Mouse (Mus musculus): Measurements from ENCODE around the gene Rnf114.

Gene Rnf114

DNA sequence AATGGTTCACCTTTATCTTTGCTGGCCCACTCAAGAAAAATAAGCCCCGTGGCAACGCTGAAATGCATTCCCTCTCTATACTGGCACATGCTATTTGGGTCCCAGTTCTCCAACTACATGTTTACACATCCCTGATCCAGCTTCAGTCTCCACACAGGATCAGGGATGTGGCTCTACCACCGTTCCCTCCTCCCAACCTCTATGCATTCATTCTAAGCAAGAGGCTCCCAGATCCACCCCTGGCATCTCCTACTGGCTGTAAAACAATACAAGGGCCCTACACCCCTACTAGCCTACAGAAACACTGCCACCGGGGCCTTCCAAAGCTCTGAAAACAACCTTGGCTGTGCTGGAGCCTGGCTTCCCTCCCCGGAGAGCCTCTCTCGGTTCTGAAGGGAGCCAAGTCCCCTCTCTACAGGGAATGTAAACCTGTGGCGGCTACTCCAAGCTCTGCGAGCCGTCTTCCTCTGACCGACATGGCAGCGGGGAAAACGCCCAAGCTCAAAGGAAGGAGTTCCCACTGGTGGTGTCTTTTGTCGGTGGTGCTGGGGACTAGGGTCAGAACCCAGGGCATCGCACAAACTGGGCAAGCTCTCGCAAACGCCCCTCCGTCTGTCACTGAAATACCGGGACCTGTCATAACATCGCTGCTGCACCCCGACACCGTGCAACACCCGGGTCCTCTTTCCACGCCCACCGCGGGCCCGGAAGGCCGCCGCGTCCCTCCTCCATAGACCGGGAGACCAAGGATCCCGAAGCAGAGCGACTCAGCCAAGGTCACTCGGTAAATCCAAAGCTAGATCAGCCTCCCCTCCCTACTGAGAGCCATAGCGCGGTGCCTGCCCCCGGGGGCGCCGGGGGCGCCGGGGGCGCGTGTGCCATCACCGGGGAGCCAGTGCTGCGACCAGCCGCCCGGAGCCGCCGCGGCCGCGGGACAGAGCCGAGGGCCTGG, at the start of gene Rnf114:
TSS of gene Rnf114 (plus strand) at position 889 of the 952 bp plus-strand sequence.
- peak; percentile 39 for DNase-seq

DNA sequence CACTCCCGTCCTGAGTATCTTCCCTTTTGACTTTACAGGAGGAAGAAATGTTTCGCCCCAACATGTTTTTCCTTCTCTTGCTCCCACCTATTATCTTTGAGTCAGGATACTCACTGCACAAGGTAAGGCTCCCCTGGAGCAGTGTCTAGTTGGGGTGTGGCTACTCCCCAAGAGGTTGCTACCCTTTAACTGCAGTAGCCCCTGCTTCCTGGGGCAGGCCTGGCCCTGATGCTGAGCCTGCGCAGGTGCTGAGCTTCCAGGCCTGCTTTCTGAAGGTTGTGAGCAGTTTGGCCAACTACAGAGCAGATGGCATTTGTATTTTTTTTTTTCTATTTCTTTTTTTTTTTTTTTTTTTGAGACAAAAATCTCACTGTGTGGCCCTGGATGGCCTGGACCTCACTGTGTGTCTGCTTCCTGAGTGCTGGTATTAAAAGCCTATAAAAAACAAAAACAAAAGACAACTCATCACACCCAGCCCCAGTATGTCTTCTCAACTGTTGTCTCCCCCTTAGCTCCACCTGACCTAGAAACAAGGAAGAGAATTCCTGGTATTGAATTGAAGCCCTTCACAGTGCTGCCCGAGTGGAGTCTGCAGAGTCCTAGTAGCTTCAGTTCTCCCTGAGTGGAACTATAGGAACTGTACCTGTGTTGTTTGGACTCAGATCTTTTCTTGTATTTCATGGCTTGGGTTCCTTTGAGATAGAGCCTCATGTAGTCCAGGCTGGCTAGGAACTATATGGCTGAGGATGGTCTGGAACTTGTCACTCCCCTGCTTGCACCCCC, 48.8 kb upstream of the Rnf114 start:
- DNase-seq: no peak

DNA sequence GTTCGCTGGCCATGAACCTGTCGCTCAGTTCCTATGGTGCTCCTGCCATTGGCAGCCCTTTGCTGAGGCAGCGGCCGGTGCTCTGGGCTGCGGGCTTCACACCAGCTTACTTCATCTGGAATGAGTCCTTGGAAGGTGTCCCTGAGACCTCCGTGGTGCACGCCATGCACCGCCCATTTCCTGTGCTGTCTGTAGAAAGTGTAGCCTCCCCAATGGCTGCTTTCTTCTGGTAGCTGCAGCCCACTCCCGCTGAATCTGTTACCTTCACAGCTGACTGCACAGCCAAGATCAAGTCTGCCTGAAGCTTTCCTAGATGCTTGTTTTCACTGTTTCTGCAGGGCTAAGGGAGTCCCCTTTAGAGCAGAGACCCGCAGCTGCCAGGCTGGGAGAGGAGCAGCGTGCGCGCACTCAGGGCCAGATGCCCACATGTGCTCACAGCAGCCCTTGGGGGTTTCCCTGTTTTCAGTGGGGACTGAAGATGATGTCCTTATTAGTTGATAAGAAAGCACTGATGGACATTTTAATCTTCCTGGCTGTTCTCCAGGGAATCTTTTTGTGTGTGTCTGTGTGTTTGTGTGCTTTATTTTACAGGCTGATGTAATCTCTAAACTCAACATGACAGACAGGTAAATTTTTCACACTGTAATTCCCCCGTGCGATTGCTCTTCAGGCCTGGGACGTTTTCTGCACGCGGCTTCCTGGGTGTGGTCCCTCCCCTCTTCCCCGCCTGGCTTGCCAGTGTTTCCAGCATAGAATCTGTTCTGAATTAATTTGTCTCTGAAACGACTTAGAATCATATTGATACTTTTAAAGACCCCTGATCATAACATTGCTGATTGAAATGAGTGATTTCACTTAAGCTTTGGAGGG, 46.3 kb upstream of the Rnf114 start:
- DNase-seq: no peak

DNA sequence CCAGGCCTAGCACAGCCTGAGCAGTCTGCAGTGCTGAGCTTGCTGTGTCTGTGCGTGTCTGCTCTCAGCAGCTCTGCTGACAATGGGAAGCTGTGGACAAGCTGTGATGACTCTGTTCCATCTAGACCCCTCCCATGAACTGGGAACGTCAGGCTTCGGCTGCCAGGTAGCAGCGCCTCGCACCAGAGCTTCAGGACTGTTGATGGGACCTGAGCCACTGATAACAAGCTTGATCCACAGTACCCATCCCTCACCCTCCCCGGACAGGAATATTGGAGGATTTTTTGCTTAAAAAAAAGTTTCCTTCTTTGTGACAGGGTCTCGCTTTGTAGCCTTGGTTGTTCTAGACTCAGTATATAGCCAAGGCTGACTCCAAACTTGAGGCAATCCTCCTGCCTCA, 45.2 kb upstream of the Rnf114 start:
- DNase-seq: no peak

DNA sequence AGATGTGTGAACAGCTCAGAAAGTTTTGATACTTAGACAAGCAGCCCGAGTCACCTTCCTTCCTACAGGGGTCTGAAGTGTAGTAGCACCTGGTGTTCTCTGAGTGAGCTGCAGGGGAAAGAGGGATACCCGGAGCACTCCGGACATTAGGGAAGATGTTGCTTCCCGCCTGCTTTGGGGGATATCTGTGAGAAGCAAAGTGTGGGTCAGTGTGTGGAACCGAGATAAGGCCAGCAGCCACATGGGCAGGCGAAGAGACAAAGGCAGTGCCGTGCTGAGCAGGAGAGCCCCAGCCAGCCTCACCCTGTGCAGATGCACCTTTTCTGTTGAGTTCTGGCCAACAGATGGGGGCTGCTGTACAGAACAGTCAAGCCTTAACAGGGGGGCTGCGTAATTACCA, 44.8 kb upstream of the Rnf114 start:
- no peak for DNase-seq

DNA sequence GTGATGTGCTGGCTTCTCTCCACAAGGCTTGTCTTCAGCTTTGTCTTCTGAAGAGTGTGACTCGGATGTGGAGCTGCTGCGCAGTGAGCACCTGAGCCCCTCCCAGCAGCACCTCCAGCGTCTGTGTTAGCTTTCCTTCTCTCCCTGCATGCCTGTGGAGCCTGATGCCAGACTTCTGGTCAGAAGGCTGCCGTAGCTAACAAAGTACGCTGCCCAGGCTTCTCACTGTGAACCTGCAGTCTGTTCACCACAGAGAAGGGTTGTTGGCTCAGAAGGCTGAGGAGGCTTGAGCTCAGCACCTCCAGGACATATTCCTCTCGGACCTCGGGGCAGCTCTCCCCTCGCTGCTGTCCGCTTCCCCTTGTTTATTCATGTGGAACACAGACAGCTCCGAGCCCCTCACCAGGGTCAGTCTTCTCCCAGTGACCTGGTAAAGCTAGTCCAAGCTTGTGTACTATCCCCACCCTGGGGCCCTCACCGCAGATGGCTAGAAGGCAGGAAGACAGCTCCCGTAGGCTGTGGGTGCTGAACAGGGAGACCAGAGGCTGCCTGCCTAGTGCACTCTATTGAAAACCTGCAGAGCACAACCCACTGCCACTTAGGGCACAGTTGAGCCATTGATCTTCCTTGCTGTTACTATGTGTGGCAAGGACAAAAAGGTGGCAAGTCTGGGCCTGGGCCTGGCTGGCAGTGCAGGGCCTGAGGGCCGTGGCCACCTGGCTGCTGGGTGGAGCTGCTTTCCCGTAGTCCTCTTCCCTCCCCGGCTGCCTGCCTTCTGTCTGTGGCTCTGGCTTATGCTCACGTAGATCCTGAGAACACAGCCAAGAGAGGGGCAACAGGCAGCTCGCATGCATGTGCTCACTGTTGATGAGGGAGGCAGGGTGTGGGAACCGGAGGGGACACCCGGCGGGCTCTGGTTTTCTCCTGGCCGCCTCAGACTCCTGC, 42.8 kb upstream of the Rnf114 start:
- DNase-seq: no peak

DNA sequence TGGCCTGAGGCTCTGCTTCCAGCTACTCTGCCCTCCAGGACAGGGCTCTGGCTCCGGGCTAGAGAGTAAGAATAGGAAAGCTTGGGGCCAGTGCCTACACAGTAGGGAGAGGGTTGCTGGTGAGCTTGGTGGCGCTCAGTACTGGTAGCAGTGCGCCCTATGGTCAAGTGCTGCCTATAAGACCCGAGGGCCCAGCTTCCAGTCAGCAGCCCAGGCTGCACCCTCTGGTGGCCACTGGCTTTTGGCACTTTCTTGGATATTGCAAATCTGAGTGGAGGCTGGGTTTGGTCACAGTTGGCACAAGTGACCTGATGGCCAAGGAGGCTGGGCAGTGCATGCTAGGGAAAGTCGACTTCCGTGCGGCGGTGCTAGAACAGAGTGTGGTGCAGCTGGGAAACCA, 41.8 kb upstream of the Rnf114 start:
- DNase-seq: no peak

DNA sequence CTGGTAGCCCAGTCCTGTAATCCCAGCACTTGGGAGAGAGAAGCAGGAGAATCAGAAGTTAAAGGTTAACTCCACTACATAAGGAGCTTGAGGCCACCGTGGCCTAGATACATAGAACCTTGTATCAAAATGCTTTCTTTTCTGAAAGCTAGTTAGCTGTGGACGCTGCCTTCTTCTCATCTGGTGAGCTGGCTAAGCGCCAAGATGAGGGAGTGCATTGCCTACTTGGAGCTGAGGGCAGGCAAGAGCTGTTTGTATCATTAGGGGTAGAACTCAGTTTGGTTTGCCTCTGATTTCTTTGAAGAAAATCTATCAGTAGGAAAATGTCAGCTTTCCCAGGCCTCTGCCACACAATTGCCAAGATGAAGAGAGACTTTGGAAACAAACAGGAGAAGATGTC, 38.6 kb upstream of the Rnf114 start:
- DNase-seq: no peak

DNA sequence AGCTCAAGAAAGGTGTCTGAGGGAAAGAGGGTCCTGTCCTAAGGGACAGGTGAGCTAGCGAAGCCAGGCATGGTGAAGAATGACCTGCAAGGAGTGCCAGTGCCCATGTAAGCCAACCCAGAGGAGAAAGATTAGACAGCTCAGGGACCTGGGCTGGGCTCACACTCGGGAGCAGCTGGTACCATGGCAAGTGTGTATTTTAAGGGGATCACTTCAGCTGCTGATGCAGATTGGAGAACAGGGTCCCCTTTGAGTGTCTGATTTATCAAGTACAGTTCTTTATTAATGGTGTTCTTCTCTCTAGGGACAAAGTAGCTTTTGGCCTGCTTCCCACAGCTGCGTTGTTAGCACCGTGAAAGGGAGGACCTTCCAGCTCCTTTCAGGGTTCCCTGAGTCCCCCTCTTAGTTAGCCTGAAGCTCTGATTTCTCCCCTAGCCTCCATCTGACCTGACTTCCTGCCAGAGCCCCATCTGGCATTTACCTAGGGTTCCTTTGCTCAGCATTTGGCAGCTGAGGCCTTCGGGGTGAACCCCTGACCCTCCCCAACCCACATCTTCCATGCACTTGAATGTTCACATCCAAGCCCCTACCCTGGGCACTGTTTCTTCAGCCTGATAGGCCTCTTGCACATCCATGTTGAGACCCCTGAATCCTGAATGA, 36.0 kb upstream of the Rnf114 start:
- no peak for DNase-seq

DNA sequence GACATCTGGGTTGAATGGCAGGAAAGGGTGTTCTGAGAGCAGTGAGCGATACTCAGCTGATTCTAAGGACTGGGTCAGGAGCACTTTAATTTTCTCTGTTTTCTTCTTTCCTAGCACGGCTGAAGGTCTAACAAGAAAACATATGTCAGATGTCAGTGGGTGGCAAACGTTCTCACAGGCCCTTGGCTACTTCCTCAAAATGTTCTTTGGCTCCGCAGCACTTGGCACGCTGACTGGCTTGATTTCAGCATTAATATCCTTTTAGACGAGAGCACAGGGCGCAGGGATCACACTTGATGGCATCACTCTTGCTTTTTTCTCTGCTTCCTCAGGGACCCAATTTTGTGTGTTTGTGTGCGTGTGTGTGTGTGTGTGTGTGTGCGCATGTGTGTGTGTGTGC, 35.2 kb upstream of the Rnf114 start:
- DNase-seq: no peak

DNA sequence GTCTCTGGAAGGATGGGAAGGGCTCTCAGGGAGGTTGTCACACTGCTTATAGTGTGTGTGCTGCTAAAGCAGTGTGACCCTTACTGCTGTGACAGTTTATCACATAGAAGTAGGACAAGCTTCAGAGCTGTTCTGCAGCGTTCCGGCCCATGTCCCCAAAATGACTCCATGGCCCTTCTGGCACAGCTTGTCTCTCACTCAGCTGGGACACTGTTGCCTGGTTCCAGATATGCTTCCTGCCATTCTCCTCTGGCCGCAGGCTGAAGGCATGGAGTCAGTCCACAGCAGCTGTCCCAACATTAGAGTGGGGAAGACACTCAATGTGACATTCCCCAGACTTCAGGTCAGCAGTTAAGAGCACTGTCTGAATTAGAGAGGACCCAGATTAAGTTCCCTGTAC, 33.9 kb upstream of the Rnf114 start:
- DNase-seq: no peak

DNA sequence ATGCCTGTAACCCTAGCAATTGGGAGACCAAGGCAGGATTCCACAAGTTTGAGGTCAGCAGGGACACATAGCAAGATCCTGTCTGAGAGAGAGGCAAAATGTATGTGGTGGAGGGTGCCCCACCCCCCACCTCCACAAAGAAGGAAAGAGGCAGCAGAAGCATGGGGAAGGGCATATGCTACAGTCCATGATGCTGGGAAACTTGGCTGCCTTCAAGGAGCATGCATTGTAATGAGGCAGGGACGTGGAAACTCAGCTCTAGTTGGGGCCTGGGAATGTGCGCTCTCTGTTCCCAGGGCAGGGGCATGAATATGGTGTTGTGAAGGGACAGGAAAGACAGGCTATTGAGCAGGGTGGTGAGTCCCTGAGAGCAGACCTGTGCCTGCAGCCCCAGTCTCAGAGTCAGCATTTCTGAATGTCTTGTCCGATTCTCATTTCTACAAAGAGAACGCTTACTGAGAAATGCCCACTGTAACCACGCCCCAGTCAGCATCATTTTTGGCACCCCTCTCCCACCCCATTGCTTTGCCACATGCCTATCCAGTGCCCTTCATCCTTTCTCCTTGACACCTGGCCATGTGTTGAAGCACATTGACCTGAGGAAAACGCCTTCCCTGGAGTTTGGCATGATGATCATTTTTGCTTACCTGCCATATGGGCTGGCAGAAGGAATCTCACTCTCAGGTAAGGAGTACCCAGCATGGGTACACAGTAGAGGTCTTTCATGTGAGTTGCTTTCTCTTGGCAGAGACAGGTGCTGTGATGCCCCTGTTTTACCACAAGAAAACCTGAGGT, 33.2 kb upstream of the Rnf114 start:
- no peak for DNase-seq

DNA sequence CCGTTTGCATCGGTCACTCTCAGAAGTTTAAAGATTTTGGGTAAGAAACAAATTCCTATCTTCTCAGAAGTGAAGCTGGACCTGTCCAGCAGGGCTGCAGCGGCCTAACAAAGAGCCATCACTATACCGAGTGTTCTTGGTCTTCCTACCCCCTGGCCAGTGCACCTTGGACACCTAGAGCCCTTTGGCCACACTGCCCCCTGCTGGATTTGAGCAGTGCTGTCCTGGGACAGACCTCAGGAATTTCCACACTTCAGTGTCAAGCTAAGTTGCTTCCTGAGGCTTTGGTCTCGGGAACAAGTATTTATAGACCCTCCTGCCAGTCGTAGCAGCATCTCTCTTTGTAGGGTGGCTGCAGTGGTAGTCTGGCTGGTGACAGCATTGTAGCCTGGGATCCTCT, 29.5 kb upstream of the Rnf114 start:
- peak; percentile 68 for DNase-seq

DNA sequence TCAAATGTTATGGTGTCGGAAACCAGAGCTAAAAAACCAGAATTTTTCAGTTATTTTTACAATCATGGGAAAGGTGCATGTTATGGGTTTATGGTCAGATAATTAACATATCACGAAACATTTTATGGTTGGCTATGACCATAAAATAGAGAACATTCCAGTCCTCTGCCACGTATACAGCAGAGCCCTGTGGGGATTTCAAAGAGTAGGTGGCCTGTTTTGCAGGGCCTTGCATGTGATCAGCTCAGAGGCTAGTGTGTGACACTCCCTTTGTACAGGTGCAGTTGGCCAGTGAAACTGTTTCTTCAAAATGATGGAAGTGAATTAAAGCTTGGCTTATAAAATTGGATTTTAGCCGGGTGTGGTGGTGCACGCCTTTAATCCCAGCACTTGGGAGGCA, 28.6 kb upstream of the Rnf114 start:
- DNase-seq: no peak

DNA sequence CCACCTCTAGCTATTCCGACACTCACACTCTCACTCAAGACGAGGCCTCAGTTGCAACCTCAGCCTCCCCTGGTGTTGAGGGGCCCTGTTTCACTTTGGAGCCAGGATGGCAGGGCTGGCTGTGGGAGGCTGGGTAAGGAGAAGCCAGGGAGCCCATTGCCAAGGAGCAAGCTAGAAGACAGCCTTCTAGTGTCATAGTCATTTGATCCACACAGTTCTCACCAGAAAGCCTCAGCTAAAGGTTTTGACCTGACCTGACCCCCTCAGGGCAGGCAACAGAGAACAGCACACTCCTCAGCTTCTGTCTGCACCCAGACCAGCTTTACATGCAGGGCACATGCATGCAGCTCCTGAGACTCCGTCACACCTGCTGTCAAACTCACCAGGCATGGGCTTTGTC, 26.5 kb upstream of the Rnf114 start:
- no peak for DNase-seq

DNA sequence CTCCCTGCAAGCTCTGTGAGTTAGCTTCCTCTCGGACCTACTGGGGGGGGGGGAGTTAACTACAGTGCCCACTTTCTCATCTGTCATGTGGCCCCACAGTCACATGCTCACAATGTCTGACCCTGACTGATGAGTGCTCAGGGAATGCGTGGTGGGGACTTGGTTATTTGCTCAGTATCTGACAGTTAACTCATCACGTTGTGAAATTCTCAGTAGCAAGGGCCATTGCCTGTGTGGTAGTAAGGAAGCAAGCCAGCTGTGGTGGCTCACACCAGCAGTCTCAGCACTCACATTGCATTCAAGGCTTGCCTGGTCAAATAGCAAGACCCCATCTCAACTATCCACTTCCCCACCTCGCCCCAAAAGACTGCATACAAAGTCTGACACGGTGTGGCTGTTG, 25.2 kb upstream of the Rnf114 start:
- DNase-seq: no peak

DNA sequence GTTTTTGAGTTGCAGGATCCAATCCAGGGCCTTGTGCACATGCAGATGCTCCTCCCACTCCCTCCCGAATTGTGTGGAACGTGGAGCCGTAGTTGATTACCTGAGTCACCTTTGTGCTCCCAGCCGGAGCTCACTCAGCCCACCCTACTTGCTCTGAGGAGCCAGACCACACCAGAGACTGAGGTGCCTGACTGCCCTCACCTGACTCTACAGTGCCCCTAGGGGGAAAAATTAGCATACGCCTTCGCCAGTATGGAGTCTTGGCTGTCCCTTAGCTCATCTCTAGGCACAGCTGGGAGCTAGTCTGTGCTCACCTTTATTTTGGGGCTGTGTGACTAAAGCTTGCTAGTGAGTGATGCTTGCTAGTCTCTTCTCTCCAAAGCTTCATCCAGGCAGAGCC, 24.0 kb upstream of the Rnf114 start:
- no peak for DNase-seq

DNA sequence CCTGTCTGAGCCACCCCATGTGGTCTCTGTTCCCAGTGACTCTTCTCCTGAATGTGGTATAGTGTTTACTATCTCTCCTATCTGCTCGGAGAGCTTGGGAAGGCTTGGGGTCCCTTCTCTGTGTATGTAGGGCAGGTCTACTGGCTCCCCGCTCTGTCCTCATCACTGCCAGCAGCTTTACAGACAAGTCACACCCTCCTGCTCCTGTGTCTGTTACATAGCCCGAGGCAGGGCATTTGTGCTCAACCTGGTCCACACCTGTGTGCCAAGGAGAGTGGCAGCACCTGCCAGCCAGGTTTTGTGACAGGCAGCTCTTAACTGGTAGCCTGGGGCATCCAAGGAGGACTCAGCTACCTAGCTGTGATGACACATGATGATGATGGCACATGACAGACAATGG, 21.8 kb upstream of the Rnf114 start:
- no peak for DNase-seq

DNA sequence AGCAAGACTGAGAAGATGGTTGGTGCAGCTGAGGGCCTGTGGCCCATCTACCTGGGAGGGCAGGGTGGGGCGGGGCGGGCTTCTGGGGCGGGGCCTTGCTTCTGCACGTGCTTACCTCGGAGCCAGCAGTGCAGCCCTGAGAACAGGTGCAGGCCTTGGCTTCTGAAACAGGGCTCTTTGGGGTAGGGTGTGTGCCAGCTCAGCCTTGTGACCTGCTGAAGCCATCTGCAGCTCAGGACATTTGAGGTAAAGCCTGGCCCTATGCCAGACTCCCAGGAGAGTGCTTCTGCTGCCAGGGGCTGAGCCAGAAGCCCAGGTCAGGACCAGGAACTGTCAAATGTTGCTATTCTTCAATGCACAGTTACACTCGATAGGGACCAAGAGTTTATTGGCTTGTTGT, 20.9 kb upstream of the Rnf114 start:
- DNase-seq: no peak

DNA sequence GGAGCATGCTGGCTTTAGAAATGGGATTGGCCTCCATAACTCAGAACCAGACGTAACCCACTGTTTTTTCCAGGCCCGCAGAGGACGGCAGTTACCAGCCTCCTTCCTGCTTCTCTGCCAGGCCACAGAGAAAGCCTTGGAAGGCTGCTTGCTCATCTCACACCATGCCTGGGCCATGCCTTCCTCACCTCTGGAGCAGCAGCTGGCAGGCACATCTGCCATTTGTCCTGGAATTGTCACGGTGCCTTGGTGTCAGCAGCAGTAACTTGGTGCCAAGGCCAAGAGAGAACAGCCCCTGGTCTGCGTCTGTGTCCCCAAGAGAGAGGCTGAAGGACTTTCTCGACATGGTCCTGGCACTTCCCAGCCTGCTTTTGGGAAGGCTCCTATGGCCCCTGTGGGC, 18.2 kb upstream of the Rnf114 start:
- no peak for DNase-seq

DNA sequence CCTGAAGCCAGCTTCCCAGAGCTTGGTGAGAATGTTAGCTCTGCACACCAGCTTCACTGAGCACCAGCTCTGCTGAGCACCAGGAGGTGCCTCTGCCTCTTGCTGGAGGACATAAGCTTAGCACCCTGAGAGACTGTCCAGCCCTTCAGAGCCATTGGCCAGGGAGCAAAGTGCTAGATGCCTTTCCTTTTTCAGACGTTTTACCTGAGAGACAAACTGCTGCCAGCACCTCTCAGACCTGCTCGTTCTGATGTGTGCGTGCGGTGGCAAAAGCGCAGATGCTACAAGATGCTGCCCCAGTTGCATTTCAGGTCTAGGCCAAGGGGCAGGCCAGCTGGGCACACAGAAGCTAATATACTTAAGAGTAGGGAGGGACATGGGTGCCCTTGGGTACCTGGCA, 16.8 kb upstream of the Rnf114 start:
- no peak for DNase-seq

Measured in lung, postnatal 36 days (tissue).